Mouse (Mus musculus) stomach, postnatal 0 days (tissue): ENCODE measurements around the gene Tsen2.
A peak's percentile ranks its signal among the peaks of the same experiment; 100 is the strongest.

ENCODE experiments used
- CTCF ChIP-seq: IDR thresholded peaks from 2 replicates; pipeline ENCODE4 v1.5.1; 2016; ENCODE audit warnings: antibody characterized with exemption, low read depth, mild to moderate bottlenecking, moderate library complexity
- EP300 ChIP-seq: optimal IDR thresholded peaks from 2 replicates; pipeline ENCODE3; 2016; ENCODE audit warnings: antibody characterized with exemption

DNA sequence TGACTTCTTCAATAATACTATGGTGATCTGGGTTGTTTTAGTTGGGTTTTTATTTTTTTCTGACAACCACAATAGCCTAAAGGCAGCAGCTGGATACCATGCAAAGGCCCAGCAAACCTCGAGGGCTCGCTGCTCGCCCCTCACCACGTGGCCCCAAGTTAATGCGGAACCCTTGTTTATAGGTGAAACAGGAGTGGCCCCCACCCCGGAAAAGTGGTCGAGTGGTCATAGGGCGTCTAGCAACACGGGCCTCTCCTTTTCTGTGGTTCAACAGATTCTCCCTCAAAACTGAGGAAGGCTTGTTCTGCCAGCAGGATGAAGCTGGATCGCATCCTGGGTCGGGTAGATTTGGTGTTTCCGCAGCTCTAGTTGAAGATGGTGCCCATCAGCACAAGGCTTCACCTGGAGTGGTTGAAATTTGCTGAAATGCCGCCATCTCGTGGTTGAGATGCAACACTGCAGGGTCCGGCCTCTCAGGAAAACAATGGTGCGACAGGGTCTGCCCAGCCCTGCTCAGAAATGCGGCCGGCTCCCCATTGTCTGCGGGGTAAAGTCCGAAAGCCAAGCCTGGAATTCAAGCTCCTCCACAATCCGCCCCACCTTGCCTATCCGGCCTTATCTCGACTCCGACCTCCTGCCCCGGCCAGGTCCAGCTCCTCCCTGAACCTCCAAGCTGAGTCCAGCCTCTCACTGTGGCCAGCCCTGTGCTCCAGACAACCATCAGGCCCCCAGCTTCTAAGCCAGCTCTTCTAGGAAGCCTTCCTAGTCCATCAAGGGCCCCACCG is 5.6 kb upstream of the Tsen2 start:
- TF ChIP-seq CTCF (peak; percentile 94), EP300 (no peak)
